Comparison of ENCODE assay signal across 8 mouse cellular contexts in the genomic region with DNA sequence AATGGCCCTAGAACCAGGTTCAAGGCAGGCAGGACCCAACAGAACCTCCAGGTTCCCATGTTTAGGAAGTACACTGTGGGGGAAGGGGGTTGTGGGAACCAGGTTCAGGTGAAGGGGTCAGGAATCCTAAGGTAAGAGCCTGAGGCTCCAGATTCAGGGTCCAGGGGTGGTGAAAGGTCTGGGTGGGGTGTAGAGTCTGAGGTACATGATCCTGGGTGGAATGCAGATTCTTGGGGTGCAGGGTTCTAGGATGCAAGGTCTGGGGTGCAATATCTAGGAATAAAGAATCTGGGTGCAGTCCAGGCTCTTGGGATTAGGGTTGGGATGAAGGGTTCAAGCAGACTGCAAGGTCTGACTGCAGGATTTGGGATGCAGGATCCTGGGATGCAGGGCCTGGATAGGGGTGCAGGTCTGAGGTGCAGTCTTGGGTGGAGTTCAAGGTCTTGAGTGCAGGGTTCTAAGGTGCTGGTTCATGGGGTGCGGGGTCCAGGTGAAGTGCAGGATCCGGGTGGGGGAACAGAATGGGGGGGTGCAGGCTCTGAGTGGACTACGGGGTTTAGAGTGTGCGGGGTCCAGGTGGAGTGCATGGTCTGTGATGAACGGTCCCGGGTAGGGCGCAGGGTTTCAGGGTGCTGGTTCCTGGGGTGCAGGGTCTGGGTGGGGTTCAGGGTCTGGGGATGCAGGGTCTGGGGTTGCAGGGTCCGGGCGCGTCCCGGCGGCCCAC. TPM values are rescaled to one million over a fixed set of nuclear protein-coding genes. Genes with fewer than 3 reads are reported as not detected.
DNase-seq lines count a peak whose midpoint lies in the region; ATAC-seq and TF ChIP-seq lines count a peak whose summit lies in the region.

No protein-coding gene starts in this region.

- TF ChIP-seq POLR2A in spleen, adult 2 months (IDR thresholded peaks at IDR 0.05; ENCODE audit: low read depth, low read length) = no peak
- no peak for TF ChIP-seq POLR2A in limb, embryonic 14.5 days (IDR thresholded peaks at IDR 0.05; ENCODE audit: borderline replicate concordance, extremely low read depth, insufficient read depth, insufficient read length)

- 0 out of 2 replicates have a peak overlapping the region, but pooled peaks have one; percentile 5 for H3K27ac ChIP-seq in spleen, adult 2 months (ENCODE audit: insufficient read depth, low read length)
- peak overlapping the region; percentile 73; the same call in 1 of the 2 replicates for H3K27ac ChIP-seq in limb, embryonic 14.5 days (replicated peaks; ENCODE audit: low read depth, low read length)
- peak overlapping the region; percentile 37 for H3K27ac ChIP-seq in stomach, embryonic 15.5 days

- H3K36me3 ChIP-seq in spleen, adult 2 months (ENCODE audit: control insufficient read depth, insufficient read depth, low read length) = 0 out of 2 replicates have a peak, but pooled peaks cover 2% of the 10 kb centered on the region
- peaks cover 18% of the 10 kb centered on the region; the same call in 1 of the 2 replicates for H3K36me3 ChIP-seq in limb, embryonic 14.5 days (ENCODE audit: control insufficient read depth, insufficient read depth, low read length)
- no peaks in the 10 kb centered on the region for H3K36me3 ChIP-seq in stomach, embryonic 15.5 days

- H3K27me3 ChIP-seq in spleen, adult 2 months (ENCODE audit: control insufficient read depth, insufficient read depth, low read length) = no peaks in the 10 kb centered on the region
- H3K27me3 ChIP-seq in limb, embryonic 14.5 days (ENCODE audit: control insufficient read depth, insufficient read depth, low read length) = no peaks in the 10 kb centered on the region
- H3K27me3 ChIP-seq in stomach, embryonic 15.5 days (replicated peaks) = no peaks in the 10 kb centered on the region

- peak overlapping the region; percentile 90 for H3K9ac ChIP-seq in limb, embryonic 14.5 days (ENCODE audit: low read depth, low read length, severe bottlenecking)
- H3K9ac ChIP-seq in stomach, embryonic 15.5 days = peak overlapping the region; percentile 76

- peak overlapping the region; percentile 88 for H3K4me2 ChIP-seq in limb, embryonic 14.5 days (replicated peaks; ENCODE audit: low read depth, low read length, severe bottlenecking)
- peak overlapping the region; percentile 79 for H3K4me2 ChIP-seq in stomach, embryonic 15.5 days

- TF ChIP-seq CTCF in spleen, adult 2 months (IDR thresholded peaks at IDR 0.05; ENCODE audit: extremely low read depth, insufficient read depth, insufficient read length, insufficient replicate concordance) = no peak

- peaks cover 29% of the 10 kb centered on the region for H3K4me1 ChIP-seq in spleen, adult 2 months (ENCODE audit: control insufficient read depth, insufficient read depth, insufficient read length)
- peaks cover 22% of the 10 kb centered on the region for H3K4me1 ChIP-seq in limb, embryonic 14.5 days (ENCODE audit: control insufficient read depth, insufficient read depth, low read length)
- peaks cover 27% of the 10 kb centered on the region for H3K4me1 ChIP-seq in stomach, embryonic 15.5 days

- no peaks in the 10 kb centered on the region for H3K9me3 ChIP-seq in limb, embryonic 14.5 days (ENCODE audit: control insufficient read depth, low read length)
- no peaks in the 10 kb centered on the region for H3K9me3 ChIP-seq in stomach, embryonic 15.5 days

- WGBS in spleen, adult 2 months = under 1% methylated on average over 12 of the region's 12 CpGs
- 3% methylated on average over 12 of the region's 12 CpGs for WGBS in limb, embryonic 14.5 days
- 2% methylated on average over 12 of the region's 12 CpGs for WGBS in stomach, embryonic 15.5 days

- H3K4me3 ChIP-seq in spleen, adult 2 months (ENCODE audit: extremely low read depth, insufficient read depth, insufficient read length) = peak overlapping the region; percentile 84
- peak overlapping the region; percentile 93 for H3K4me3 ChIP-seq in limb, embryonic 14.5 days (replicated peaks; ENCODE audit: low read length)
- H3K4me3 ChIP-seq in stomach, embryonic 15.5 days (replicated peaks) = peak overlapping the region; percentile 69

- peak; percentile 68 for DNase-seq in cerebellum, adult 9-10 months
- no peak for DNase-seq in cerebellum, postnatal 25 days
- DNase-seq in spleen, adult 2 months (ENCODE audit: low read depth in 1 of 2, low spot score in 2 of 2) = no peak
- no peak for DNase-seq in spleen, postnatal 14 days (ENCODE audit: low spot score in 2 of 2)
- no peak for DNase-seq in limb, embryonic 14.5 days (ENCODE audit: low spot score)
- DNase-seq in ovary, postnatal 36 days (ENCODE audit: low spot score) = no peak

- no peak for ATAC-seq in limb, embryonic 14.5 days (ENCODE audit: low FRiP score, low read depth)
- peak; percentile 10; the same call in 1 of the 2 replicates for ATAC-seq in stomach, embryonic 15.5 days (ENCODE audit: insufficient read depth, low FRiP score, low read depth)
- no peak for ATAC-seq in activated CD4-positive, CD25-positive, alpha-beta regulatory T cell, adult 4 months

RNA-seq across cellular contexts. Expression of a gene that starts 1.3 kb away (rescaled TPM):
- polyA plus RNA-seq in spleen, adult 2 months (2012; rRNA removed) = 49.5 and 66.1 TPM in 2 replicates
- 87.8 and 122 TPM in 2 replicates for polyA plus RNA-seq in limb, embryonic 14.5 days (2012; rRNA removed)
- polyA plus RNA-seq in limb, embryonic 14.5 days (2014; fragmentation: Nextera tagmentation; extraction: Ambion mirVana) = 78.0 and 89.1 TPM in 2 replicates
- polyA plus RNA-seq in stomach, embryonic 15.5 days (2015; fragmentation: Nextera tagmentation; extraction: Ambion mirVana) = 70.1 and 72.2 TPM in 2 replicates
- polyA plus RNA-seq in activated CD4-positive, CD25-positive, alpha-beta regulatory T cell, adult 4 months (2017; shearing (Covaris generic)) = 1 to 10 TPM; 5.5 to 6.1 TPM

RNA-seq across cellular contexts. Expression of a gene that starts 22.3 kb away (rescaled TPM):
- polyA plus RNA-seq in spleen, adult 2 months (2012; rRNA removed) = 351 and 533 TPM in 2 replicates
- 108 and 147 TPM in 2 replicates for polyA plus RNA-seq in limb, embryonic 14.5 days (2012; rRNA removed)
- polyA plus RNA-seq in limb, embryonic 14.5 days (2014; fragmentation: Nextera tagmentation; extraction: Ambion mirVana) = 93.0 and 97.7 TPM in 2 replicates
- 83.9 and 86.3 TPM in 2 replicates for polyA plus RNA-seq in stomach, embryonic 15.5 days (2015; fragmentation: Nextera tagmentation; extraction: Ambion mirVana)
- polyA plus RNA-seq in activated CD4-positive, CD25-positive, alpha-beta regulatory T cell, adult 4 months (2017; shearing (Covaris generic)) = 10 to 100 TPM; 56.1 to 64.2 TPM

RNA-seq across cellular contexts. Expression of a gene that starts 32.9 kb away (rescaled TPM):
- 206 and 283 TPM in 2 replicates for polyA plus RNA-seq in spleen, adult 2 months (2012; rRNA removed)
- polyA plus RNA-seq in limb, embryonic 14.5 days (2012; rRNA removed) = 253 and 298 TPM in 2 replicates
- polyA plus RNA-seq in limb, embryonic 14.5 days (2014; fragmentation: Nextera tagmentation; extraction: Ambion mirVana) = 110 and 125 TPM in 2 replicates
- 134 and 148 TPM in 2 replicates for polyA plus RNA-seq in stomach, embryonic 15.5 days (2015; fragmentation: Nextera tagmentation; extraction: Ambion mirVana)
- 10 to 100 TPM; 13.3 to 16.1 TPM for polyA plus RNA-seq in activated CD4-positive, CD25-positive, alpha-beta regulatory T cell, adult 4 months (2017; shearing (Covaris generic))

RNA-seq across cellular contexts. Expression of a gene that starts 46.2 kb away (rescaled TPM):
- 130 and 156 TPM in 2 replicates for polyA plus RNA-seq in spleen, adult 2 months (2012; rRNA removed)
- 33.7 and 42.7 TPM in 2 replicates for polyA plus RNA-seq in limb, embryonic 14.5 days (2012; rRNA removed)
- 35.9 and 36.5 TPM in 2 replicates for polyA plus RNA-seq in limb, embryonic 14.5 days (2014; fragmentation: Nextera tagmentation; extraction: Ambion mirVana)
- polyA plus RNA-seq in stomach, embryonic 15.5 days (2015; fragmentation: Nextera tagmentation; extraction: Ambion mirVana) = 46.2 and 47.5 TPM in 2 replicates
- 100 to 1,000 TPM; 212 to 221 TPM for polyA plus RNA-seq in activated CD4-positive, CD25-positive, alpha-beta regulatory T cell, adult 4 months (2017; shearing (Covaris generic))

RNA-seq across cellular contexts. Expression of a gene that starts 46.4 kb away (rescaled TPM):
- polyA plus RNA-seq in spleen, adult 2 months (2012; rRNA removed) = 49.0 and 60.8 TPM in 2 replicates
- polyA plus RNA-seq in limb, embryonic 14.5 days (2012; rRNA removed) = 64.5 and 66.1 TPM in 2 replicates
- polyA plus RNA-seq in limb, embryonic 14.5 days (2014; fragmentation: Nextera tagmentation; extraction: Ambion mirVana) = 14.4 and 15.9 TPM in 2 replicates
- polyA plus RNA-seq in stomach, embryonic 15.5 days (2015; fragmentation: Nextera tagmentation; extraction: Ambion mirVana) = 27.1 and 32.0 TPM in 2 replicates
- 10 to 100 TPM; 80.1 to 96.5 TPM for polyA plus RNA-seq in activated CD4-positive, CD25-positive, alpha-beta regulatory T cell, adult 4 months (2017; shearing (Covaris generic))

Comparison
In these comparisons a context has a peak if more than half of its experiments do, and no peak if none do; other contexts are left out.
1. H3K27ac ChIP-seq: peak in every context shown above with its lines; median percentile 73 in limb, embryonic 14.5 days; 37 in stomach, embryonic 15.5 days; 5 in spleen, adult 2 months.